14 mouse cellular contexts compared by ENCODE assay signal in genomic region chr13:74296376-74296775, GRCm38 (mm10). TPM values are rescaled to one million over a fixed set of nuclear protein-coding genes. Genes with fewer than 3 reads are reported as not detected.
"Had no signal": no experiment of that assay in that cellular context is flagged by ENCODE, and none has a peak within 500 bp of the region (broad histone marks: within the 10 kb centered on the region; RNA-seq: fewer than 3 reads in every experiment).

No protein-coding gene starts in this region.

- DNase-seq: gastrocnemius, postnatal 14 days; gastrocnemius, postnatal 36 days; heart, adult 18-20 months; heart, postnatal 14 days; heart, postnatal 36 days; kidney, adult 18-20 months; kidney, adult 8-10 months; kidney, postnatal 14 days; kidney, postnatal 36 days; layer of hippocampus, adult 9-11 months; layer of hippocampus, postnatal 36 days; left cerebral cortex, postnatal 4 days had no signal

RNA-seq across cellular contexts. Expression of gene Ahrr, which starts 4.2 kb away (rescaled TPM):
- total RNA-seq: gastrocnemius, adult 18-20 months; gastrocnemius, adult 8-10 months; gastrocnemius, postnatal 36 days had no signal
